Mouse (Mus musculus) fibroblast of lung, adult 2 months (primary cell): ENCODE results near the gene Lmo1.

Experiments used
- DNase-seq: peaks from one replicate; pipeline ENCODE4 v3.0.0-alpha.2; 2011; ENCODE audit warnings: low read depth

The Lmo1 gene

GRCm38 (mm10) chr7:109174949-109175669 lies at the start of gene Lmo1:
TSS of gene Lmo1 (minus strand) at chr7:109175207.
- DNase-seq: no peak

GRCm38 (mm10) chr7:109221716-109222110 lies 46.7 kb upstream of the Lmo1 start:
- DNase-seq: no peak

- DNase-seq: no peak
Observed at GRCm38 (mm10) chr7:109220766-109221715, 46.0 kb upstream of the Lmo1 start.

- no peak for DNase-seq
Observed at GRCm38 (mm10) chr7:109220026-109220425, 45.0 kb upstream of the Lmo1 start.

DNA sequence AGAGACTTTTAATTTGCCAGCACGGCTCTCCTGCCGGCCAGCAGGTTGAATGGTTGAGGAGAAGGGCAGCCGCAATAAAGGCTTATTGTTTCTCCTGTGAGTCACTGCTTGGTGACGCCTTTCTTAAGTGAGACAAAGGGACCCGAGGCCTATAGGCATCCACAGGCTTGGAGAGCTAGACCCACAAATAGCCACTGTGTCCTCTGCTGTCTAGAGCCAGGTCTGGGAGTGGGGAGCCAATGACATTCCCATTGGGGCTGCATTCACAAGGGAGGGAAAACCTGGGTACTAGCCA lies 43.9 kb upstream of the Lmo1 start:
- no peak for DNase-seq

- peak; percentile 12 for DNase-seq
Observed at GRCm38 (mm10) chr7:109218130-109218976, 43.3 kb upstream of the Lmo1 start.

- no peak for DNase-seq
Observed at GRCm38 (mm10) chr7:109209804-109210203, 34.8 kb upstream of the Lmo1 start.

- DNase-seq: no peak
Observed at GRCm38 (mm10) chr7:109207811-109208210, 32.8 kb upstream of the Lmo1 start.

GRCm38 (mm10) chr7:109206358-109206757 lies 31.4 kb upstream of the Lmo1 start:
- DNase-seq: no peak

DNA sequence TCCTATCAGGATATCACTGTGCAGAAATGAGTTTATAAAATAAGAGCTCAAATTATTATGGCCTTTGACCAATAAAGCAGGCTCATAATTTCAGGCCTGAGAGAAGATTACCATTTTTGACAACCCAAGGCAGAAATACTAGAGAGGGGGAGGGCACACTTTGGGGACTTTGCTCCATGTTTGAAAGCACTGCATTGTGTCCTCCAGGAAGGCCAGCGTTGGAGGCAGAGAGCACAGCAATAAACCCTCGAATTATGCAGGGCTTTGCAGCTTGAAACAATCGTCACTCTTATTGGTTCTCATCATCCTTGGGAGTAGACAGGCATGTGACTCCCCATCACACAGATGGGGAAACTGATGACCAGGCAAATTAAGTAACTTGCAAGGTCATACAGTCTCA lies 28.1 kb upstream of the Lmo1 start:
- no peak for DNase-seq

GRCm38 (mm10) chr7:109200559-109200958 lies 25.6 kb upstream of the Lmo1 start:
- DNase-seq: no peak

DNA sequence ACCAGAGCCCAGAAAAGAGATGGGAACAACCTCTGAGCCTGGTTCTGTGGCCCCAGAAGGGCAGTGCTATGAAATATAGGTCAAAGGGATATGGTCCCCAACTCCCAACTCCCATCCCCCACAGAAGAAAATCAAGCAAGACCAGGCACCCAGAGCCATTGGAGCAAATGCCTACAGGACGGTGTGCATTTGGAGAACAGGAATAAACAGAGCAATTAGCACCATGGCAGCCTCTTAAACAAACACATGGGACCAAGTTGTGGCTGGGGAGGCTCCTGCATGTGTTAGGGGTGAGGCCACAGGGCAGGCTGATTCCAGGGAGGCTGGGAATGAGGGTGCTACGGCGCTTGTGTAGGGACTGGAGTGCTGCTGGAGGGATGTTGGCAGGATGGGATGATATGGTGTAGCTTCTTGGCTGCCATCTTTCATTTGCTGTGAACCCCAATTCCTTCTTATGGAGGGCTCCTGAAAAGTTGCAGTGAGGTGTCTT lies 22.2 kb upstream of the Lmo1 start:
- no peak for DNase-seq

DNA sequence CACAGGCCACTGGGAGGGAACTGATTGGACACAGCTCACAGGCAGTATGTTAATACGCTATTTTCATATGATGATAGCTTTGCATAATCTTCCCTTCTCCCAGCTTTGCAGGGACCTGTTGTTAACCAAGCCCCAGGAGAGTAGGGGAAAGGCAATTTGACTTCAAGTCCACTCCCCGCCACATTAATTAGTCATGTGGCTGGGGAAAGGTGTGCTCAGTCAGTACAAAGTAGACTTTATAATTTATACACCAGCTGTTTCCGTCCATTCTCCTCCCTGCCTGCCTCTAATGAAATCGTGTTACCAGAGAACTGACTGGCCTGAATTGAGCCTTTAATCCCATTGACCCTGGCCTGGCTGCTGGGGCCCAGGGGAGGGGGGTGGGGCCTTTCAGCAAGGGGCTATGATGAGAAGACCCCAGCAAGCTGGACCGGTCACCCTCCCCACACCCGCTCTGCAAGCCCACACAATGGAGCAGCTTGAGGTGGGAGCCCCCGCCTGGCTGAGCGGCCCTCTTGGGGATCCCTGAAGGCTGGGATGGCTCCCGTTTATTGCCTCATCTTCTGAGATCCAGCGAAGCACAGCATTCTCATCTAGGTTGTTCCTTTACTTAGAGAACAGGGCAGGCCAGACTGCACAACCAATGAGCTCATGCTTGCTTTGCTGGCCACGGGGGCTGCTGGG lies 21.5 kb upstream of the Lmo1 start:
- DNase-seq: no peak

- DNase-seq: no peak
Observed at GRCm38 (mm10) chr7:109195982-109196381, 21.0 kb upstream of the Lmo1 start.

DNA sequence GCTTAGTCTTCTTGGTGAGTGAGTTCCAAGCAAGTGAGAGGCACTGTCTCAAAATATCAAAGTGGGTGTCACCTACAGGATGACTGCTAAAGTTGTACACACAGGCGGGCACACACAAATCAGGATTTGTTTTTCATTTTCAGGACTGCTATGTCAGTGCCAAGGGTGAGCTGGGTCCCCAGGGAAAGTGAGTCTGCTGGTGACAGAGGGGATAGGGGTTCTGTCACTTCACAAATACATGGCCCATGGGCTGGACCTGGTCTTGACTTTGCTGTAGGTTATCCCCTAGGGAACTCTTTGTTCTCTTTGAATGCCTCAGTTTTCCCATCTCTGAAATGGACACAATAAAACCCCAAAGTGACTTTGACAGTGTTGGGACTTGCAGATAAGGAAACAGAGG lies 19.8 kb upstream of the Lmo1 start:
- DNase-seq: no peak

DNA sequence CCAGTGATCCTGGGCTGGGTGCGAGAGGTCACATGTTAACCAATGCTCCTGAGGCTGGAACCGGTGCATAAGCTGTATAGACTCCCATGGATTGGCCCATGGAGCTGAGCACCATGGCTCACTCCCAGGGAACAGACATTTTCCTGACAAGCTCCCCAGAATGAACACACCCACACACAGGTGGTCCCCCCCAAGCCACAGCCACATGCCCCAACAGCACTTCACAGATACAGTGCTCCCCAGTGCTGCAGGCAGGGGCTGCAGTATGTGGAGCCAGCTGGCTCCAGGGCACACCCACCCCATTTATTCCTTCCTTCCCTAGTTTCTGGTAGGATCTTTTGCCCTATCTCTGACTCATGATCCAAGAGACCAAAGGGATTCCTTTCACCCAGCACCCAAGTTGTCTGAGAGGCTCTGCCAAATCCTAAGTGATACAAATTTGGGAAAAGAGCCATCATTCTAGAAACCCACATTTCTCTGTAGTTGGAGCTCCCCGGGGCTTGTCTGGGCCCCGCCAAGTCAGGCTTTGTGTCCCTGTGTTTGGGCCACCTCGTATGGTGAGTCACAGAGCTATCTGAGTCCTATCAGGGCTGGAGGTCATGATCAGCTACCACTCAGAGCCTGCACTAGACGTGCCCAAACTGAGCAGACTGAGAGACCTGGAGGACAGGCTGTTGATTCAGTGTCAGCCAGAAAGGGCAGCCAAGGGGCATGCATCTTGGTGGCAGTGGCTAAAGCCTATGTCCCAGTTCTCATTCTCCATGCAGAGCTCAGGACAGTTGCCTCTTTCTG lies 12.4 kb upstream of the Lmo1 start:
- no peak for DNase-seq

GRCm38 (mm10) chr7:109185975-109186374 lies 11.0 kb upstream of the Lmo1 start:
- no peak for DNase-seq

- DNase-seq: no peak
Observed at GRCm38 (mm10) chr7:109185564-109185963, 10.6 kb upstream of the Lmo1 start.

GRCm38 (mm10) chr7:109176688-109177087 lies 1.7 kb upstream of the Lmo1 start:
- no peak for DNase-seq

DNA sequence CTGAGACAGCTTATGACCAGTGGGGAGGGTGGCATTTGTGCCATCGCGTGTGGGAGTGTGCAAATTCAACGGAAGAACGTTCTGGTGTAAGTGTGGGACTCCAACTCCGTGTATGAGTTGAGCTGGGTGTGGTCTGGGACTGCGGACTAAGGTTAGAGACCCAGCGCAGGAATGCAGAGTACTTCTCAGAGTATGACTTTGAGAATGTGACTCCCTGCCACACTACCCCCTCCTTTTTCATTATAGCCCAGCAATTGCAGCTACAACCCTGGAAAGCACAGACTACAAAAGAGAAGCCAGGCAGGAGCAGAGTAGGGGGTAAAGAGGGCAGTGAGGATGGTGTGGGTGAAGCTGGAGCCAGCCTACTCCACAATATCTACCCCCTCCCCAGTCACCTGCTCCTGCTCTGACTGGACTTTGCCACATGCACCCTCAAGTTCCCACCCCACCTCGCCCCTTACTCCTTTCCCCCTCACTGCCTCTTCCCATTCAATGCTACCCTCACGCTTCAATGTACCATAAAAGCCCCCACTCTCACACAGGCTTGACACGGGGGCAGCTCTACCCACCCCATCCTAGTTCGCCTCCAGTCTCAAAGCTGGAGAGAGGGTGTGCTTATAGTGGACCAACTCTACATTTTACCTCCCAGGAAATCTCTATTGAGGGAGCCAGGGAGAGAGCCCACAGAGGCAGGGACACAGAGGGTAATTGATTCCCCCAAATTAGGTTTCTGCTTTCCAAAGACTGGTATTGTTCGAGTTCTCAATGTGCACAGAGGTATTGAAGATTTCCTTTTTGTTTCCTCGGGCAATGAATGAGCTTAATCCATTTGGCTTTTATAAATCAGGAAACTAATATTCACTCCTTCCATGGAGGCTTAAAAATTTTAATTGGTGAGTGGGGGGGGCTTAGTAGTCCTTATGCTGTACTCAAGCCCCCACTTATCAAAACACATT lies 941 bp upstream of the Lmo1 start:
- no peak for DNase-seq
